8 mouse cellular contexts compared by ENCODE assay signal in the genomic region with DNA sequence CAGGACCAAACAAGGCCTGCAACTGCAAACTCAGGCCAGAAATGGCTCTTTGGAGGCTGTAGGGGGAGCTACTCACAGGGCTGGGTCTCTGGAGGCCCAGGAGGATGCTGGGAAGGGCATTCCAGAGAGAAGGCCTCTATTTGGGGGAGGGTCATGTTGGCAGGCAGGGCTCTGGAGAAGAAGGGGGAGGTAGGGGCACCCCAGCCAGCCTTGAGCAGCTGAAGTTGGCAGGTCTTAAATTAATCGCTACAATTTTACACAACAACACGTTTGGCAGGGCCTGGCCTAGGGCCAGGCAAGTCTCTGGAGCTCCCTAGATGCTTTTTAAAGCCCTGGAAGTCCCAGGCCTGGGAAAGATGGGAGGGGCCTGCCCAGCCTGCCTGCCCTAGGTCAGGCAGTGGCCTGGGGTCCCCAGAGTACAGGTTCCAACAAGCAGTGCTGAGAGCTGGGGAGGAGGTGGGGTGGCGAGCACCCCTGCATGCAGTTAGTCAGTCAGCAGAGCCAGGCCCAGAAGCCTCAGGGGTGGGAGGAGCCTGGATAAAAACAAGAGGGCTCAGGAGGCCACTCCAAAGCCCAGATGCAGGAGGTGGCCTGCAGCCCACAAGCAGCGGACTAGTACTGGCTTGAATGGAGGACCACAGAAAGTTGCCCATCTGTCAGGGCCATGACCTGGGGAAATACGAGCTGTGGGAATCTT. TPM values are rescaled to one million over a fixed set of nuclear protein-coding genes. Genes with fewer than 3 reads are reported as not detected.
DNase-seq lines count a peak whose midpoint lies in the region; ATAC-seq lines count a peak whose summit lies in the region.

No protein-coding gene starts in this region.

- ATAC-seq in embryonic facial prominence, embryonic 11.5 days (replicated peaks; ENCODE audit: insufficient number of reproducible peaks, low FRiP score, low TSS enrichment, low read depth), result peak; percentile 65
- peak; percentile 81 for ATAC-seq in heart, embryonic 15.5 days (replicated peaks; ENCODE audit: insufficient number of reproducible peaks, insufficient read depth, low FRiP score, low read depth)
- ATAC-seq in kidney, embryonic 16.5 days (ENCODE audit: low FRiP score, low TSS enrichment), result peak; percentile 33
- peak; percentile 65 for ATAC-seq in midbrain, embryonic 15.5 days (replicated peaks)
- ATAC-seq in erythroid progenitor cell, adult 5-6 weeks (replicated peaks; ENCODE audit: low FRiP score, poor library complexity, severe bottlenecking), result no peak

- DNase-seq in right cerebral cortex, postnatal 10 days (ENCODE audit: low spot score in 2 of 2), result peak; percentile 73 to 79
- DNase-seq in right cerebral cortex, adult 2 months (ENCODE audit: low spot score in 2 of 2), result no peak
- peak; percentile 32 for DNase-seq in embryonic facial prominence, embryonic 11.5 days (ENCODE audit: low spot score)
- DNase-seq in layer of hippocampus, adult 18-20 months (ENCODE audit: low spot score in 2 of 2), result no peak

- peaks cover 6% of the 10 kb centered on the region for H3K4me1 ChIP-seq in embryonic facial prominence, embryonic 11.5 days (ENCODE audit: control insufficient read depth, insufficient read depth, low read length)
- H3K4me1 ChIP-seq in heart, embryonic 15.5 days (replicated peaks), result peaks cover 68% of the 10 kb centered on the region
- H3K4me1 ChIP-seq in kidney, embryonic 16.5 days (ENCODE audit: insufficient read depth, low read length), result peaks cover 46% of the 10 kb centered on the region
- peaks cover 74% of the 10 kb centered on the region for H3K4me1 ChIP-seq in midbrain, embryonic 15.5 days

- no peaks in the 10 kb centered on the region for H3K27me3 ChIP-seq in embryonic facial prominence, embryonic 11.5 days (ENCODE audit: control insufficient read depth, insufficient read depth, low read length)
- no peaks in the 10 kb centered on the region for H3K27me3 ChIP-seq in heart, embryonic 15.5 days
- H3K27me3 ChIP-seq in kidney, embryonic 16.5 days (ENCODE audit: insufficient read depth, low read length), result no peaks in the 10 kb centered on the region
- no peaks in the 10 kb centered on the region for H3K27me3 ChIP-seq in midbrain, embryonic 15.5 days (replicated peaks)

- no peak overlapping the region; the same call in 1 of the 2 replicates for H3K9ac ChIP-seq in embryonic facial prominence, embryonic 11.5 days (replicated peaks; ENCODE audit: low read length)
- peak overlapping the region; percentile 36; the same call in 1 of the 2 replicates for H3K9ac ChIP-seq in heart, embryonic 15.5 days
- no peak overlapping the region; the same call in 1 of the 2 replicates for H3K9ac ChIP-seq in kidney, embryonic 16.5 days (replicated peaks; ENCODE audit: low read length)
- H3K9ac ChIP-seq in midbrain, embryonic 15.5 days, result 0 out of 2 replicates have a peak overlapping the region, but pooled peaks have one; percentile 0

- no peak overlapping the region for H3K4me2 ChIP-seq in embryonic facial prominence, embryonic 11.5 days (ENCODE audit: low read depth, low read length)
- 0 out of 2 replicates have a peak overlapping the region, but pooled peaks have one; percentile 11 for H3K4me2 ChIP-seq in heart, embryonic 15.5 days
- H3K4me2 ChIP-seq in kidney, embryonic 16.5 days (replicated peaks; ENCODE audit: low read depth, low read length), result no peak overlapping the region
- H3K4me2 ChIP-seq in midbrain, embryonic 15.5 days, result no peak overlapping the region

- no peaks in the 10 kb centered on the region for H3K9me3 ChIP-seq in embryonic facial prominence, embryonic 11.5 days (replicated peaks; ENCODE audit: control insufficient read depth, low read length)
- H3K9me3 ChIP-seq in heart, embryonic 15.5 days (replicated peaks), result no peaks in the 10 kb centered on the region
- H3K9me3 ChIP-seq in kidney, embryonic 16.5 days (ENCODE audit: low read length), result no peaks in the 10 kb centered on the region
- no peaks in the 10 kb centered on the region for H3K9me3 ChIP-seq in midbrain, embryonic 15.5 days

- WGBS in embryonic facial prominence, embryonic 11.5 days, result 25% methylated on average over 5 of the region's 5 CpGs
- WGBS in heart, embryonic 15.5 days, result 15% methylated on average over 5 of the region's 5 CpGs
- WGBS in kidney, embryonic 16.5 days, result 25% methylated on average over 5 of the region's 5 CpGs
- 23% methylated on average over 5 of the region's 5 CpGs for WGBS in midbrain, embryonic 15.5 days

- H3K27ac ChIP-seq in embryonic facial prominence, embryonic 11.5 days (replicated peaks; ENCODE audit: low read depth, low read length), result peak overlapping the region; percentile 5; the same call in 1 of the 2 replicates
- H3K27ac ChIP-seq in heart, embryonic 15.5 days, result peak overlapping the region; percentile 84
- H3K27ac ChIP-seq in kidney, embryonic 16.5 days (ENCODE audit: low read length), result peak overlapping the region; percentile 83
- H3K27ac ChIP-seq in midbrain, embryonic 15.5 days, result peak overlapping the region; percentile 36

- H3K4me3 ChIP-seq in embryonic facial prominence, embryonic 11.5 days (ENCODE audit: low read depth, low read length), result no peak overlapping the region
- no peak overlapping the region for H3K4me3 ChIP-seq in heart, embryonic 15.5 days
- H3K4me3 ChIP-seq in kidney, embryonic 16.5 days (ENCODE audit: low read length), result no peak overlapping the region
- H3K4me3 ChIP-seq in midbrain, embryonic 15.5 days, result no peak overlapping the region

- H3K36me3 ChIP-seq in embryonic facial prominence, embryonic 11.5 days (replicated peaks; ENCODE audit: control insufficient read depth, insufficient read depth, low read depth, low read length), result peaks cover 3% of the 10 kb centered on the region; the same call in 1 of the 2 replicates
- H3K36me3 ChIP-seq in heart, embryonic 15.5 days, result 0 out of 2 replicates have a peak, but pooled peaks cover 5% of the 10 kb centered on the region
- peaks cover 38% of the 10 kb centered on the region for H3K36me3 ChIP-seq in kidney, embryonic 16.5 days (ENCODE audit: insufficient read depth, low read length)
- peaks cover 25% of the 10 kb centered on the region for H3K36me3 ChIP-seq in midbrain, embryonic 15.5 days (replicated peaks)

RNA-seq across cellular contexts. Expression of a gene that starts 10.8 kb away (rescaled TPM):
- polyA plus RNA-seq in embryonic facial prominence, embryonic 11.5 days (2014; fragmentation: Nextera tagmentation; extraction: Ambion mirVana), result 15.9 and 18.1 TPM in 2 replicates
- 10.0 and 13.4 TPM in 2 replicates for polyA plus RNA-seq in heart, embryonic 15.5 days (2015; fragmentation: Nextera tagmentation; extraction: Ambion mirVana)
- polyA plus RNA-seq in kidney, embryonic 16.5 days (2015; fragmentation: Nextera tagmentation; extraction: Ambion mirVana), result 12.1 and 19.5 TPM in 2 replicates
- 85.3 and 88.3 TPM in 2 replicates for polyA plus RNA-seq in midbrain, embryonic 15.5 days (2015; fragmentation: Nextera tagmentation; extraction: Ambion mirVana)
- total RNA-seq in erythroid progenitor cell, adult 5-6 weeks (2015; ENCODE audit: low replicate concordance), result 2.9 and 4.6 TPM in 2 replicates
- total RNA-seq in erythroid progenitor cell, adult 5-6 weeks (2017; ENCODE audit: low replicate concordance), result 0.30 and 5.3 TPM in 2 replicates
- total RNA-seq in layer of hippocampus, adult 18-20 months (2021), result 100 to 1,000 TPM; 112 to 119 TPM

Comparison
In these comparisons a context has a peak if more than half of its experiments do, and no peak if none do; other contexts are left out.
1. DNase-seq: peak in right cerebral cortex, postnatal 10 days (2 of 2) and embryonic facial prominence, embryonic 11.5 days (single experiment); none in right cerebral cortex, adult 2 months (0 of 2) and layer of hippocampus, adult 18-20 months (0 of 2).
2. H3K27ac ChIP-seq: peak in every context shown above with its lines; median percentile 84 in heart, embryonic 15.5 days; 83 in kidney, embryonic 16.5 days; 36 in midbrain, embryonic 15.5 days; 5 in embryonic facial prominence, embryonic 11.5 days.
3. H3K9ac ChIP-seq: peak in heart, embryonic 15.5 days (single experiment) and midbrain, embryonic 15.5 days (single experiment); none in embryonic facial prominence, embryonic 11.5 days (single experiment) and kidney, embryonic 16.5 days (single experiment).